Mouse (Mus musculus) liver, adult 2 months (tissue): ENCODE data around the gene Fbxo9.

Experiments
- CTCF ChIP-seq: fragments of 200-500 bp; IDR thresholded peaks from 2 replicates; pipeline ENCODE4 v1.5.1; 2011; ENCODE audit warnings: low read depth, low read length, control low read depth
- POLR2A ChIP-seq: fragments of 200-500 bp; IDR thresholded peaks from 2 replicates; pipeline ENCODE4 v1.6.1; 2011; ENCODE audit warnings: low read length, control low read depth; ENCODE audit not compliant: insufficient read depth; ENCODE audit errors: extremely low read depth

GRCm38 (mm10) chr9:78154211-78154977 is 45.5 kb upstream of the Fbxo9 start:
- no peak for TF ChIP-seq CTCF
- TF ChIP-seq POLR2A: no peak
